In the genomic region with DNA sequence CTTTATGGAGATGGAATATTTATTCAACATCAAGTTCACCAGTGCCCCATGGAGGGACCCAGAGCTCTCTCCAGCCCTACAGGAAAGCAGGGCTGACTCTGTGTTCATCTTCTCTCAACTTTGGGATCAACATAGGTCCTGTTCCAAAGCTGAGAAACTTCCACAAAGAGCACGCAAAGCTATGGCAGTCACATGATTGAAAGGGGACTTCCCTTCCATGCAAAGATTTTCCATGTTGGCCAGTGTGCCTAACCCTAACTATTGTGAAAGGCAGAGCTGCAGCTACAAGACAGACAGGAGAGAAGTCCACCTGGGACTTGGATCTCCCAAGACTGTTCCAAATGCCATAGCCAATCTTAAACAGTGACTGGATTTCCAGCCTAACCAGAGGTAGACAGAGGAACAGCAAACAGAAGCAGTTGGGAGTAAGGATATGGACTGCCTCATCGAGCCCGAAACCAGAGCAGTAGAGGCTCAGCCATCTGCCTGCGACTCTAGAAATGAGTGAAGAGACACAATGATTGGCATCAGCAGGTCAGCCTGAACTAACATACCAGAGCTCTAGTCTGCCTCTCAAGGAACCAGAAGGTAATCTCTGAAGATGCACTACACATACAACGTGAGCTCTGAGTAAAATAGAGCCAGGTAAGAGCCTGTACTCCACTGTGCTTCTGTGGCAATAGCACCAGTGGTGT, we compare ENCODE assay signal across 27 mouse cellular contexts.
"Had no signal": no experiment of that assay in that cellular context is flagged by ENCODE, and none has a peak within 500 bp of the region (broad histone marks: within the 10 kb centered on the region; RNA-seq: fewer than 3 reads in every experiment).

No protein-coding gene starts in this region.

- H3K4me3 ChIP-seq: embryonic facial prominence, embryonic 12.5 days; embryonic facial prominence, embryonic 13.5 days; erythroblast, embryonic 14.5 days; forebrain, embryonic 10.5 days; forebrain, embryonic 12.5 days; forebrain, embryonic 13.5 days; forebrain, embryonic 15.5 days; gastrocnemius, adult 2 months; heart, adult 2 months; heart, embryonic 10.5 days had no signal

- DNase-seq: cerebellum, adult 8-10 months; cerebellum, adult 9-10 months; cerebellum, adult 9-11 months; cerebellum, postnatal 10 days; cerebellum, postnatal 14 days; cerebellum, postnatal 25 days; cerebellum, postnatal 36 days; embryo, embryonic 11 days; forebrain, postnatal 0 days; gastrocnemius, adult 2 months; gastrocnemius, postnatal 10 days; gastrocnemius, postnatal 14 days; gastrocnemius, postnatal 25 days; gastrocnemius, postnatal 36 days; heart, adult 18-20 months; heart, adult 2 months had no signal

- H3K27ac ChIP-seq: embryonic facial prominence, embryonic 12.5 days; embryonic facial prominence, embryonic 13.5 days; forebrain, embryonic 10.5 days; forebrain, embryonic 12.5 days; forebrain, embryonic 13.5 days; forebrain, embryonic 15.5 days; gastrocnemius, adult 2 months; heart, adult 2 months; heart, embryonic 10.5 days had no signal

- H3K4me1 ChIP-seq: embryonic facial prominence, embryonic 12.5 days; forebrain, embryonic 10.5 days; forebrain, embryonic 12.5 days; forebrain, embryonic 13.5 days; forebrain, embryonic 15.5 days; heart, embryonic 10.5 days had no signal

- ATAC-seq: forebrain, embryonic 13.5 days; forebrain, embryonic 14.5 days; forebrain, embryonic 15.5 days; forebrain, embryonic 16.5 days; forebrain, postnatal 0 days had no signal

- H3K27me3 ChIP-seq: embryonic facial prominence, embryonic 12.5 days; embryonic facial prominence, embryonic 13.5 days; forebrain, embryonic 12.5 days; forebrain, embryonic 13.5 days; forebrain, embryonic 15.5 days had no signal

- H3K9me3 ChIP-seq: embryonic facial prominence, embryonic 12.5 days; embryonic facial prominence, embryonic 13.5 days; forebrain, embryonic 10.5 days; forebrain, embryonic 12.5 days; forebrain, embryonic 13.5 days; forebrain, embryonic 15.5 days; heart, embryonic 10.5 days had no signal

- H3K4me2 ChIP-seq: embryonic facial prominence, embryonic 12.5 days; embryonic facial prominence, embryonic 13.5 days; forebrain, embryonic 12.5 days; forebrain, embryonic 13.5 days; forebrain, embryonic 15.5 days; heart, embryonic 11.5 days had no signal

- H3K36me3 ChIP-seq: embryonic facial prominence, embryonic 12.5 days; embryonic facial prominence, embryonic 13.5 days; forebrain, embryonic 10.5 days; heart, embryonic 10.5 days had no signal

- H3K9ac ChIP-seq: embryonic facial prominence, embryonic 12.5 days; embryonic facial prominence, embryonic 13.5 days; forebrain, embryonic 12.5 days; forebrain, embryonic 13.5 days; forebrain, embryonic 15.5 days; forebrain, postnatal 0 days had no signal
